Mouse (Mus musculus): ENCODE measurements at regions not wholly inside any gene's neighbourhood (a gene's known extent, or its start where the extent isn't known, plus 50 kb on each side); places are given as distances from the start of the nearest gene placed in this dataset.

GRCm38 (mm10) chr16:95892356-95892755 is 98.4 kb downstream of the Psmg1 start:
- no peak for DNase-seq (ENCODE audit: low spot score in 2 of 2)

DNA sequence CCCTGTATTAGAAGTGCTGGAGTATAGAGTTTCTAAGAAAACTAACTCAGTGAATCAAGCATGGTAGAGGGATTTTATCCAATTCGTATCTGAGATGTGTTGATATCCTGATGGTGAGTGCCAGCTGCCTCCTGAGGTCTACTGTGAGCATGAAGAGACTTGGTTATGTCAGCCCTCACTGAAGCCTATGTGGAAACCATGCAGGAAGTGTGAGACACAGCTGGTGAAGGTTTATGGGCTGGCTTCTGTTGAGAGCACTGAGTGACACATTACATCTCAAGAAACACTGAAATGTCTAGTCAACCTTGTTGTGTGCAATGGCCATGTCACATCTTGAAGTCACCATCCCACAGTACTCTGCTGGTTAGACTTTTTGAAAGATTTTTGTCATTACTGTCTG is 104.6 kb downstream of the Psmg1 start:
- no peak for DNase-seq (ENCODE audit: low spot score in 2 of 2)

GRCm38 (mm10) chr16:95873297-95873696 is 117.5 kb downstream of the Psmg1 start:
- DNase-seq (ENCODE audit: low spot score in 2 of 2) = no peak

DNA sequence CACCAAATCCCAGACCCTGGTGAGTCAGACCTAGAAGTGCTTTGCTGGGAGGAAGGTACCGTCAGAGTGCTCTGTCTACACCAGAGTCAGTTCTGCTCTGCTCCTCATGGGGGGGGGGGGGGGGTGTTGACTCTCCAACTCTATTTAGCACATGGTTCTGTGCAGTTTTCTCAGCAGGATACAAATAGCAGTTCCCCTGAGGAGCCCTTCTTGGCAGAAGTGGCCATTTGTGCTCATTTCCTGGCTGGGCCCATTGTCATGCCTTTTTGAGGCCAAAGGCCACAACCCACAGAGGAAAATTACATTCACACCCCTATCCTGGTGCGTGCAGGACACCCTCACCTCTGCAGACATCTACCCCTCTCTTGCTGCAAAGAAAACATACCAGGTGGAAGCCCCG is 118.3 kb downstream of the Psmg1 start:
- DNase-seq (ENCODE audit: low spot score in 2 of 2) = no peak

DNA sequence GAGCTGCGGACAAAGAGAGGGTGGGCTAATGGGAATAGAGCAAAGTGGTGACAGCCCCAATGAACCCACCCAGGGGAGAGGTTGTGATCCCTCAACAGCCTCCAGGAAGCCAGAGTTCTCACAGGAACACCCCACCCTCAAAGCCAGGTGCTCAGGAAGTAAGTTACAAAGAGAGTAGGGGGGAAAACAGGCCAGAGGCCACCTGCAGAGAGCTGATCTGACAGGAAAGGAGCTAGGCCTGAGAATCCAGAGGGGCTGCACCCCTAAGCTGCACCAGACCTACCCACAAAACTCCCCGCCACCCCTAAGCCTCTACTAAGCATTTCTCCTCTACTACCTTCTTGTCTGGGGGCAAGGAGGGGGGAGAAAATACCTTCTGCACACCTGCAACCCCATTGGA is 120.5 kb downstream of the Psmg1 start:
- no peak for DNase-seq (ENCODE audit: low spot score in 2 of 2)

- no peak for DNase-seq (ENCODE audit: low spot score in 2 of 2)
Measured at GRCm38 (mm10) chr16:95869501-95869900, 121.3 kb downstream of the Psmg1 start.

- DNase-seq (ENCODE audit: low spot score in 2 of 2) = no peak
Measured at GRCm38 (mm10) chr16:95868896-95869295, 121.9 kb downstream of the Psmg1 start.

DNA sequence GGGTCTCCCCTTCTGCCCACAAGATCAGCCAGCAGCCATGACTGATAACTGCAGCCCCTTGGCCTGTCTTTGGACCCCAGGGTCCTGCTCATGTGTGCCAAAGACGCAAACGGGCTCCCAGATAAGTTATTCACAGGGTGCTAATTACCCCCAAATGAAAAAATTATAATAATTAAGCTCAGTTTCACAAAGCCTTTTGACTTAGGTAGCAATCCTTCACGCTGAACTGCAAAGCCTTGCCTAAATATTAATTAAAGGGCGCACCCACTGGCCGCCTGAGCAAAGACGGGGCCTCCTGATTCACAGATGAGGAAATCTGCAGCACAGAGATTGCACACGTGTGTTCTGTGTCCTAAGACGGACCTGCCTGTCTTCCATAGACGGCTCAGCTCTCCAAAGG is 123.2 kb downstream of the Psmg1 start:
- DNase-seq (ENCODE audit: low spot score in 2 of 2) = no peak

DNA sequence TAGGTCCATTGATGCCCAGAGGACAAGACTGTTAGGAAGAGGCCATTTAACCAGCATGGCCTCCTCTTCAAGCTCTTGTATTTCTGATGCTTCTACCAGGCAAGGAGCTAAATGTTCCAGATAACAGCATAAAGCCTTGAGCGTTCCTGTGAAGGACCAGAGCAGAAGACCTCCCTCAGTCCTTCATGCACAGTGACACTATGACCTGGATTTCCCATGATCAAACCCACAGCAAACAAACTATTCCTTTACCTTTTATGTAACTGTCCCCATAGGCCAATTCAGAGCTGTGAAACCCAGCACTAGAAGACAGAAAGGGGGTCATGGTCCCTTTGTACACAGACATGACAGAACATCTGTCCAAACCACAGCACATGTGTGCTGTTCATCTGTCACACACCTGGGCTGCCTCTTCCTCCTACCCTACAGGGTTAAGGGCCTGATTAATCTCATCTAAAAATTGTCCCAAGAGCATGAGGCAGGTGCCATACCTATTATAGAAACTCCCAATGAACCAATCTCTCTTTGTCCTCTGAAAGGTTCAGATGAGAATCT is 123.8 kb downstream of the Psmg1 start:
- DNase-seq (ENCODE audit: low spot score in 2 of 2) = no peak

DNA sequence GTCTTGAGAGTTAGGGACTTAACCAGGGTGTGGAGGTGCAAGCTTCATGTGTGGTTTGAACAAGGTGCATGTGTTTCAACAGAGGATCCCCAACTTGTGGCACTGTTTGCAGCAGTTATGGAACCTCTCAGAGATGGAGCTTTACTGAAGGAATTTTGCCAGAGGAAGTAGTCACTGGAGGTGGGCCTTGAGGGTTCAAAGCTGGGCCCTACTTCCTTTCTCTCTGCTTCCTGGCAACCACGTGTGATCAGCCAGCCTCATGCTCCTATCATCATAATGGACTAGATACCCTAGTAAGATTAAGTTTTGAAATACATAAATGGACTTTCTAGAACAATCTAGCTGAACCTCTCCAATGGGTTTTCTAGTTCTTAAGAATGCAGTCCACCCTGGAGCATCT is 125.2 kb downstream of the Psmg1 start:
- DNase-seq (ENCODE audit: low spot score in 2 of 2) = no peak

DNA sequence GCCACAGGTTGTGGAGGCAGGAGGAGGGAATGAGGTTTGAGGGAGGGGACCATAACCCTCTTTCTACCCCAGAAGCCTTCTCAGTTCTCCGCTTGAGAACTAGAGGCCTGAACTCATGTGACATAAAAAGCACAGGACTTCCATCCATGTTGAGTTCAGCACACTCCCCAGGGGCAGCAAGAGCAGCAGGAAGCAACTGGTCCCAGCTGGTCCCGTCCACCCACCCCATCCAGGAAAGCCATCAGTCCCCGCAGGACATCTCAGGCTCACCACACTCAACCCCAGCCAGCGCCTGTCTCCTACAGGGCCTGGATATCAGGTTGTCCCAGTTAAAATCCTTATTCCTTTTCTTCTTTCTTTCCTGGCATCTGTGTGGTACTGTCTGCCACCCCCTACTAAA is 126.1 kb downstream of the Psmg1 start:
- DNase-seq (ENCODE audit: low spot score in 2 of 2) = no peak

- DNase-seq (ENCODE audit: low spot score in 2 of 2) = no peak
Measured at GRCm38 (mm10) chr16:95864106-95864505, 126.7 kb downstream of the Psmg1 start.

DNA sequence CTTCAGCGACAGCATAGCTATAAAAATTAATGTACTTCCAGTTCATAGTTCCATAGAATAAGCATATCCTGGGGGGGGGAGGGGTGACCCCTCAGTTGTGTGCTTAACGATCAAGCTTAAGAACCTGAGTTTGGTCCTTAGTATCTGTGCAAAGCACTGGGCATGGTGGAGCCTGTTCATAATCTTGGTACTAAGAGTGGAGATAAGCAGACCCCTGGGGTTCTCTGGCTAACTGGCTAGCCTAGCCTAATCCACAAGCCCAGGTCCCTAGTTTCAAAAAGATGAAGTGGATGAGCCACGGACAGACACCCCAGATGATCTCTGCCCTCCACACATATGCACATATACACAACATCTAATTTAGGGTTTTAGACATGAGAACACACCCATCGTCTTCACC is 127.2 kb downstream of the Psmg1 start:
- DNase-seq (ENCODE audit: low spot score in 2 of 2) = no peak

- DNase-seq (ENCODE audit: low spot score in 2 of 2) = no peak
Measured at GRCm38 (mm10) chr16:95862621-95863020, 128.1 kb downstream of the Psmg1 start.

- DNase-seq (ENCODE audit: low spot score in 2 of 2) = no peak
Measured at GRCm38 (mm10) chr16:95861231-95861690, 129.5 kb downstream of the Psmg1 start.

- no peak for DNase-seq (ENCODE audit: low spot score in 2 of 2)
Measured at GRCm38 (mm10) chr16:95860810-95861209, 129.9 kb downstream of the Psmg1 start.

DNA sequence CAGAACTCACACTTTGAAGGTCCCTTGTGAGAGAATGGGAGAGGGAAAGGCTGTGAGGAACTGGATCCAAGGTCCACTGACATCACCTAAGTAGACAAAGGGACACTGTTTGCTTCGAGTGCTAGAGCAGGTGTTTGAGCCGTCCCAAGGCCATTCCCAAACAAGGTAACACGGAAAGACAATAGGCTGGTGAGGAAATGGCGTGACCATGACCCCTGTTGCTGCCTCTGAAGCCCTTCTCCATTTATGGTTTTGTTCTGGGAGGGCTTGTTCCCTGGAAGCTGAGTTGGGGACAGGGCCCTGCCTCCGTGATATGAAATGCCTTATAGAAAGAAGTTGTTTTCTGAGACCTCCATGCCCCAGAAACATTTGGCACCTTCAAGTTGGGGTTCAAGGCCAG is 130.6 kb downstream of the Psmg1 start:
- DNase-seq (ENCODE audit: low spot score in 2 of 2) = no peak

GRCm38 (mm10) chr16:95857403-95857802 is 133.4 kb downstream of the Psmg1 start:
- DNase-seq (ENCODE audit: low spot score in 2 of 2) = no peak

GRCm38 (mm10) chr16:95855230-95855629 is 135.5 kb downstream of the Psmg1 start:
- no peak for DNase-seq (ENCODE audit: low spot score in 2 of 2)

GRCm38 (mm10) chr16:95851907-95852306 is 138.9 kb downstream of the Psmg1 start:
- no peak for DNase-seq (ENCODE audit: low spot score in 2 of 2)

GRCm38 (mm10) chr16:95848555-95849082 is 142.1 kb downstream of the Psmg1 start:
- no peak for DNase-seq (ENCODE audit: low spot score in 2 of 2)

DNA sequence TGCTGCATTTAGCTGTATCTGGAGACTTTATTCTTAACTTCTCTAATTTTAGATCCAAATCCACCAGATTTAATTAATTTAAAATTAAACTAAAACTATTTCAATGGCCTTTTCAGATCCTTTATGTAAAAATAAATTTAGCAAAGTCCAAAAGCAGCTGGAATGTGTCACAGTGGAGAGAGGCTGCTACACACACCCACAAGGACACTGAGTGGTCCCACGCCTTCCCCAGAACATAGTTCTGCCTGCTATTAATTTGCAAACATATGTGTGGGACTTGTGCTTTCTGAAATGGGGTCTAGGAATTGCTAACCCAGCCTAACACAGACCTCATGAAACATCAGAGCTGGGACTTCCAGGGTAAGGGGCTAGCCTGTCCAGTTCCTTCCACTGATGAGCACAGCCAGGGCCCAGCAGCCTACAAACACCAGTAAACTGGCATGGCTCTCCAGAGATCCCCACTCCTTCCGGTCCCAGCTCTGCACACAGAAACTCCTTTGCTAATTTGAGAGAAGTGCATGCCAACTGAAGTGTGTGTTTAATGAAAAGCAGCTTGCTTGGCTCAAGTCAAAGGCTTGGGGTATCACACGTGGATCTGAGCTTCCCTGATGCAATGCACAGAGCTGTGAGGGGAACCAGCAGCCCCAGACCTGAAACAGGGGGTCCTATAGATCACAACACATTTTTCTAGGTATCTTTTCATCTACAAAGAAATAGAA is 142.8 kb downstream of the Psmg1 start:
- no peak for DNase-seq (ENCODE audit: low spot score in 2 of 2)

DNA sequence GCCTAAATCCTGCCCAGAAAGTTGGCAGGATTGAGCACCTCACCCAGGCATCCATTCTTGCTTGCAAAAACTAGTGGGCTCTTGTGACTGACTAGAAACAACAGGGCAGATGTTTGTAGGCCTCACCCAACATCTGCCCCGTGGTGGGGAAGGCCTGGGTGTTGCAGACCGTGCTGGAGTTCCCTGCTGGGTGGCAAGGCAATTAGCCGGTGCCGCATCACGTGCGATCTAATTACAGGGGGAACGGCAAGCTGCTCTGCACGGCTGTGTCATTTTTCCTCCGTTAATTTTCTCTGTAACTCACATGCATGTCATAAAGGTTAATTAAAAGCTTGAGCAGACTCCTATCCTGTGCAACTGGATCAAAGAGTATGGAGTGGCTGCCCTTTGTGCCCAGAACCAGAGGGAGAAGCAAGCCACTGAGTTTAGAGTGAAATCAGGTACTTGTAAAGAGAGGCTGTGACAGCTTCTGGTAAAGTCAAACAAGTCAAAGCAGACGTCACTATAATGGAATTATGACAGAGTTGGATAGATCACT is 143.5 kb downstream of the Ets2 start:
- DNase-seq (ENCODE audit: low spot score in 2 of 2) = no peak

Measured in frontal cortex, postnatal 25 days (tissue).